Mouse (Mus musculus) limb, embryonic 12.5 days (tissue): Measurements from ENCODE around the gene 9130213A22Rik. TPM values are rescaled to one million over a fixed set of nuclear protein-coding genes. Genes with fewer than 3 reads are reported as not detected.
A peak's percentile ranks its signal among the peaks of the same experiment; 100 is the strongest.

Experiments used
- ATAC-seq: fragments of 200-750 bp; cut with Nextera tagmentation; 2 replicates; pipeline ENCODE4 v1.8.0; 2017; ENCODE audit warnings: low read depth, moderate TSS enrichment; ENCODE audit not compliant: insufficient number of reproducible peaks, insufficient read depth, low FRiP score, low TSS enrichment
- H3K27ac ChIP-seq: fragments of 300-500 bp; sonication (generic); 2 replicates; pipeline ENCODE4 v1.5.1; 2016; ENCODE audit warnings: mild to moderate bottlenecking, moderate library complexity
- H3K27me3 ChIP-seq: fragments of 300-500 bp; sonication (generic); 2 replicates; pipeline ENCODE4 v1.6.1; 2016; ENCODE audit warnings: mild to moderate bottlenecking, moderate library complexity
- H3K36me3 ChIP-seq: fragments of 300-500 bp; sonication (generic); 2 replicates; pipeline ENCODE4 v1.6.1; 2016; ENCODE audit warnings: mild to moderate bottlenecking, moderate library complexity
- H3K4me1 ChIP-seq: fragments of 300-500 bp; sonication (generic); replicated peaks from 2 replicates; pipeline ENCODE4 v1.6.1; 2016
- H3K4me2 ChIP-seq: fragments of 300-500 bp; sonication (generic); 2 replicates; pipeline ENCODE4 v1.6.1; 2016; ENCODE audit warnings: mild to moderate bottlenecking, moderate library complexity
- H3K4me3 ChIP-seq: fragments of 300-500 bp; sonication (generic); replicated peaks from 2 replicates; pipeline ENCODE4 v1.5.1; 2016; ENCODE audit warnings: mild to moderate bottlenecking
- H3K9ac ChIP-seq: fragments of 300-500 bp; sonication (generic); replicated peaks from 2 replicates; pipeline ENCODE4 v1.6.1; 2016; ENCODE audit warnings: mild to moderate bottlenecking, moderate library complexity
- H3K9me3 ChIP-seq: fragments of 300-500 bp; sonication (generic); 2 replicates; pipeline ENCODE4 v1.6.1; 2016; ENCODE audit warnings: mild to moderate bottlenecking, moderate library complexity
- WGBS: fragments of 180-500 bp; shearing (Covaris S2); methylation state at CpG from one replicate; pipeline ENCODE4 v1.1.7; 2016; 5-methylcytosine and 5-hydroxymethylcytosine counted together
- polyA plus RNA-seq: library from polyadenylated mRNA; unstranded; fragments of >200 nt; fragmentation: Nextera tagmentation; extraction: Ambion mirVana; gene quantifications from 2 replicates; pipeline ENCODE4 v1.2.1, GENCODE M21; 2016

Gene 9130213A22Rik
- polyA plus RNA-seq: 0.22 and 0.76 TPM in 2 replicates

- no peaks in the 10 kb centered on the region for H3K9me3 ChIP-seq
- peak within 1 kb of the TSS; percentile 74 for H3K9ac ChIP-seq
- peaks cover 22% of the 10 kb centered on the region for H3K27me3 ChIP-seq
- peak; percentile 66 for ATAC-seq
- peak within 1 kb of the TSS; percentile 97 for H3K4me2 ChIP-seq
- H3K27ac ChIP-seq: peak within 1 kb of the TSS; percentile 86
- peaks cover 44% of the 10 kb centered on the region for H3K4me1 ChIP-seq
- H3K36me3 ChIP-seq: no peaks in the 10 kb centered on the region
- under 1% methylated on average over 65 of the region's 66 CpGs for WGBS
- peak within 1 kb of the TSS; percentile 81 for H3K4me3 ChIP-seq
Measured at GRCm38 (mm10) chr11:69122336-69122951, at the start of gene 9130213A22Rik. TSS of gene 9130213A22Rik (minus strand) at chr11:69122589.

- Histone ChIP-seq H3K27ac (no peak overlapping the region), H3K27me3 (0 out of 2 replicates have a peak, but pooled peaks cover 4% of the 10 kb centered on the region), H3K4me1 (no peaks in the 10 kb centered on the region), H3K4me2 (no peak overlapping the region), H3K36me3 (no peaks in the 10 kb centered on the region), H3K9me3 (no peaks in the 10 kb centered on the region), H3K4me3 (no peak overlapping the region), H3K9ac (no peak overlapping the region)
- no peak for ATAC-seq
- 34% methylated on average over 7 of the region's 7 CpGs for WGBS
Measured at GRCm38 (mm10) chr11:69171626-69172025, 49.2 kb upstream of the 9130213A22Rik start.

DNA sequence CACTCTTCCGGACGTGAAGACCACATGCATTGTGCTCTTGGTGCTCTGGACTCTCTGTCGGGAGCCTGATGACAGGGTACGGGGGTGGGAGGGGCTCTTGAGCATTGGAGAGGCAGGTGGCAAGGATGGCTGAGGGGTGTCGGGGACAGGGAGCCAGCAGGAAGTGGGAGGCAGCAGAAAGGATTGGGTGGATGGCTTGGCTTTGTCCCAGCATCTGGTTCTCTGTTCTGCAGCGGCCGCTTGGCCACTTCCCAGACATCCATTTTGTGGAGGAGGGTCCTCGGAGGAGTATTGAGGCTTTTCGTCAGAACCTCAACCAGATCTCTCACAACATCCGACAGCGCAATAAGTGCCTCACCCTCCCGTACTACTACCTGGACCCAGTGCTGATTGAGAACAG is 46.9 kb upstream of the 9130213A22Rik start:
- no peaks in the 10 kb centered on the region for H3K4me1 ChIP-seq
- no peak for ATAC-seq
- no peaks in the 10 kb centered on the region for H3K36me3 ChIP-seq
- no peak overlapping the region for H3K9ac ChIP-seq
- H3K27ac ChIP-seq: no peak overlapping the region
- H3K9me3 ChIP-seq: no peaks in the 10 kb centered on the region
- no peak overlapping the region for H3K4me3 ChIP-seq
- 88% methylated on average over 12 of the region's 12 CpGs for WGBS
- no peak overlapping the region for H3K4me2 ChIP-seq
- H3K27me3 ChIP-seq: peaks cover 12% of the 10 kb centered on the region

DNA sequence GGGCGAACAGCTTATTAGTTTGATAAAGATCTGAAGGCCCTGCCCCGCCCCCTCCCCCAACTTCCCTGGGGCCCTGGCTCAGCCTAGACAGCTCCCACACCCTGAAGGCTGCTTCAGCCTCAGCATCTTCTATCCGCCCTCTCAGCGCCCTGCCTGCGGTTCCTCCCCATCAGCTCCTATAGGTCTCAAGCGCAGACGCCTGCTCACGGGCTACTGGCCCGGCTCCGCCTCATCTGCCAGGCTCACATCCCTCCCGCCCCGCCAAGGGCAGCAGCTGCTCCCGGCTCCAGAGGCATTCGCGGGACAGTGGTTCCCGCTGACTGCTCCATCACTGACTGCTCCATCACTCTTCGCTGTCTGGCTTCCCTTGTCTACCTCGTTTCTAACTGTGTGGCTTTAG is 34.4 kb upstream of the 9130213A22Rik start, which contains the start of gene Alox12b:
Gene Alox12b (plus strand): TSS at position 190 of the 400 bp plus-strand sequence.
- H3K36me3 ChIP-seq: no peaks in the 10 kb centered on the region
- ATAC-seq: no peak
- peaks cover 64% of the 10 kb centered on the region for H3K27me3 ChIP-seq
- peaks cover 10% of the 10 kb centered on the region; the same call in 1 of the 2 replicates for H3K4me1 ChIP-seq
- H3K4me2 ChIP-seq: peak within 1 kb of the TSS; percentile 55
- no peaks in the 10 kb centered on the region for H3K9me3 ChIP-seq
- H3K27ac ChIP-seq: no peak within 1 kb of the TSS
- 2% methylated on average over 18 of the region's 18 CpGs for WGBS
- peak within 1 kb of the TSS; percentile 23 for H3K4me3 ChIP-seq
- 0 out of 2 replicates have a peak within 1 kb of the TSS, but pooled peaks have one; percentile 27 for H3K9ac ChIP-seq

DNA sequence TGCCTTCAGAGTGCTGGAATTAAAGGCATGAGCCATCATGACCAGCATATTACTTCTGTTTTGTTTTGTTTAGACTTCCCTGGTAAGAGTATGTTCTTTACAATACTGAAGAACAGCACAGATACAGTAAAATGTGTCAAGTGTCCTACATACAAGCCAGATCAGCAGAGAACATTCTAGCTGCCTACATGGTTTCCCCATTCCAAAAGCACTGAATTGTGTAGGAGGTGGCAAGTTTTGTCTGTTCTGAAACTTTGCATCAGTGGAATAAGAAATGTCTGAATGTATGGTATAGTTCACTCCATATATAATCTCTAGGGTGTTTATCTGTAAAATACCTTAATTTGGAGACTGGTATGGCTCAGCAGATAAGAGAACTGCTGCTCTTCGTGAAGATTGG is 33.0 kb upstream of the 9130213A22Rik start:
- no peak for ATAC-seq
- H3K4me1 ChIP-seq: peaks cover 17% of the 10 kb centered on the region; the same call in 1 of the 2 replicates
- H3K36me3 ChIP-seq: no peaks in the 10 kb centered on the region
- H3K9me3 ChIP-seq: no peaks in the 10 kb centered on the region
- 62% methylated on average over 1 of the region's 1 CpGs for WGBS
- no peak overlapping the region for H3K27ac ChIP-seq
- no peak overlapping the region for H3K9ac ChIP-seq
- H3K4me2 ChIP-seq: no peak overlapping the region
- peaks cover 73% of the 10 kb centered on the region for H3K27me3 ChIP-seq
- H3K4me3 ChIP-seq: no peak overlapping the region

DNA sequence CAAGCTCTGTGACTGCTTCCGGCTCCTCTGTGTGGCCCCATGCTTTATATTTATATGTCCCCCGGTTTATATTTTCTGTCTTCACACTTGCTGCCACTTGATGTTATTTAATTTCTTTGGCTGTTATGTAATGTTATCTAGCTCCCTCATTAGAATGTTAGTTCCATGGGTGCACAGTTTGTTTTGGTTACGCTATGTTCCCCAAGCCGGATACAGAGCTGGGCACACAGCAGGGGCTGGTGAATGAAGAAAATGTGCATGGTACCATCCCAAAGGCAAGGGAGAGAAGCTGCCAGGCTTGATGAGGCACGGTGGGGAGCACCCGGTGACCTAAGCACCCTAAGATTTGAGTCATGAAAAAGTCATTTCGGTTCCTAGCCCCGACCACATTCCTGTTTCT is 31.4 kb upstream of the 9130213A22Rik start:
- WGBS: 85% methylated on average over 8 of the region's 8 CpGs
- Histone ChIP-seq H3K9ac (no peak overlapping the region), H3K4me1 (peaks cover 17% of the 10 kb centered on the region; the same call in 1 of the 2 replicates), H3K4me3 (no peak overlapping the region), H3K27ac (no peak overlapping the region), H3K4me2 (no peak overlapping the region), H3K27me3 (peaks cover 69% of the 10 kb centered on the region), H3K36me3 (no peaks in the 10 kb centered on the region), H3K9me3 (no peaks in the 10 kb centered on the region)
- ATAC-seq: no peak

DNA sequence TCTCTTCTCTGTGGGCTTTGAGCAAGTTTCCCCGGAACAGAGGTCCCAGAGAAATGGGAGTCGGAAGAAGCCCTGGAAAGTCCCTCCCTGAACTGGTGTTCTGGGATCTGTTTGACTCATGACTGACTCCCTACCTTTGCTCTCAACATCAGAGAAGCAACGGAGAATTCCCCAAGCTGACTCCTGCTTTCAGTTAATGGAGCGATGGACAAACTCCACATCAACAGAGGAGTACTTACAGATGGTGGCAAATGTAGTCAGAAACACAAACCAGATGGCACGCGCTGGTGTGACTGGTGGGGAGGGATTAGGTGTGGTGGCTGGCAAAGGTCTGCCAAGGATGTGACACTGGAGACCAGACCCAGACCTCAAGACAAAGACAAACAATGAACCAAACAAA is 28.6 kb upstream of the 9130213A22Rik start:
- WGBS: 35% methylated on average over 6 of the region's 6 CpGs
- no peak for ATAC-seq
- peak overlapping the region; percentile 31 for H3K4me3 ChIP-seq

GRCm38 (mm10) chr11:69150444-69150843 is 28.1 kb upstream of the 9130213A22Rik start:
- Histone ChIP-seq H3K4me3 (peak overlapping the region; percentile 31), H3K27ac (no peak overlapping the region), H3K4me1 (peaks cover 7% of the 10 kb centered on the region; the same call in 1 of the 2 replicates), H3K9ac (no peak overlapping the region; the same call in 1 of the 2 replicates), H3K4me2 (peak overlapping the region; percentile 53), H3K27me3 (peaks cover 45% of the 10 kb centered on the region), H3K9me3 (no peaks in the 10 kb centered on the region), H3K36me3 (no peaks in the 10 kb centered on the region)
- WGBS: 5% methylated on average over 7 of the region's 7 CpGs
- no peak for ATAC-seq

More for the DNA sequence above, 28.6 kb upstream of the 9130213A22Rik start:
- Histone ChIP-seq H3K36me3 (no peaks in the 10 kb centered on the region), H3K27me3 (peaks cover 48% of the 10 kb centered on the region), H3K4me1 (peaks cover 7% of the 10 kb centered on the region; the same call in 1 of the 2 replicates), H3K4me2 (peak overlapping the region; percentile 53), H3K9me3 (no peaks in the 10 kb centered on the region), H3K27ac (no peak overlapping the region; the same call in 1 of the 2 replicates), H3K9ac (no peak overlapping the region; the same call in 1 of the 2 replicates)

DNA sequence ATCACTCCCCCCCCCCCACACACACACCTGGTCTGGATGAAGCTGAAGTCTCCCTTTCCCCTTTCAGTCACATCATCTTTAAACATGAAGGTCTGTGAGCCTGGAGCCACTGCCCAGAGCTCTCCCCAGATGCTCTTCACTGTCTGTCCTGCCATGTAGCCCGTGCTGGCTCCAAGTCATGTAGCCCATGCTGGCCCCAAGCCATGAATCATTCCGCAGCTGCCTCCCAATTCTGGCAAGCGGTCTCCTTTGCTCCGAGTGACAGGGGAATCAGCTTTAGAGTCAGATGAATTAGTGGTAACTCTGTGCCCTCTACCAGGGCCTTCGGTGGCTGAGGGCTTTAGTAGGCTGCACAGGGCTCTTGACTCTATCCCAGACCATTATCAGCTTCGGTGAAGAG is 27.3 kb upstream of the 9130213A22Rik start:
- no peak overlapping the region for H3K4me3 ChIP-seq
- 77% methylated on average over 6 of the region's 6 CpGs for WGBS
- H3K27ac ChIP-seq: no peak overlapping the region
- peaks cover 38% of the 10 kb centered on the region for H3K27me3 ChIP-seq
- no peak for ATAC-seq
- no peak overlapping the region for H3K9ac ChIP-seq
- H3K36me3 ChIP-seq: no peaks in the 10 kb centered on the region
- H3K4me1 ChIP-seq: peaks cover 7% of the 10 kb centered on the region; the same call in 1 of the 2 replicates
- no peaks in the 10 kb centered on the region for H3K9me3 ChIP-seq
- no peak overlapping the region for H3K4me2 ChIP-seq

- Histone ChIP-seq H3K4me2 (no peak overlapping the region), H3K27me3 (peaks cover 35% of the 10 kb centered on the region), H3K9me3 (no peaks in the 10 kb centered on the region), H3K9ac (no peak overlapping the region), H3K36me3 (no peaks in the 10 kb centered on the region), H3K4me1 (peaks cover 7% of the 10 kb centered on the region; the same call in 1 of the 2 replicates), H3K27ac (no peak overlapping the region), H3K4me3 (no peak overlapping the region)
- WGBS: 94% methylated on average over 5 of the region's 5 CpGs
- no peak for ATAC-seq
Measured at GRCm38 (mm10) chr11:69148451-69148960, 26.1 kb upstream of the 9130213A22Rik start.

DNA sequence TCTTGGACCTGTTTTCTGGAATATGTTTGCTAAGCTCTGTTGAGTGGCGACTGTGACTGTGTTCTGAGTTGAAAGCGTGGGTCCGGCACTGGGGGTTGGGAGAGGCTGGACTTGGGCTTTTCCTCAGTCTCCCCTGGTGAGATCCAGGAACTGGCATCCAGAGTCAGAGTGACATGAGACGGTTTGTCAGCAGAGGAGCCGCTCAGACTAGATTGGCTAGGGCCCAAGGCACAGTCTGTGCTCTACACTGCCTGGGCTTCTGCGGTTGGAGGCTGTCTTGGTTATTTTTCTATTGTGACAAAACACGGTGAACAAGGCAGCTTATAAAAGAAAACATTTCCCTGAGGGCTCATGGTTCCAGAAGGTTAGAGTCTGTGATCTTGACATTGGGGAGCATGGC is 25.2 kb upstream of the 9130213A22Rik start:
- H3K4me2 ChIP-seq: no peak overlapping the region
- H3K9me3 ChIP-seq: no peaks in the 10 kb centered on the region
- H3K27me3 ChIP-seq: peaks cover 33% of the 10 kb centered on the region
- no peak overlapping the region for H3K27ac ChIP-seq
- no peak overlapping the region for H3K4me3 ChIP-seq
- H3K4me1 ChIP-seq: peaks cover 7% of the 10 kb centered on the region; the same call in 1 of the 2 replicates
- 78% methylated on average over 7 of the region's 7 CpGs for WGBS
- H3K36me3 ChIP-seq: no peaks in the 10 kb centered on the region
- no peak for ATAC-seq
- H3K9ac ChIP-seq: no peak overlapping the region
